Mouse (Mus musculus): ENCODE data around the gene Tmem221. TPM values are rescaled to one million over a fixed set of nuclear protein-coding genes. Genes with fewer than 3 reads are reported as not detected.

Gene Tmem221
- not detected in 2 replicates for total RNA-seq (2015; ENCODE audit: low replicate concordance)
- not detected in 2 replicates for total RNA-seq (2017; ENCODE audit: low replicate concordance)

- ATAC-seq (replicated peaks; ENCODE audit: low FRiP score, poor library complexity, severe bottlenecking), result no peak
Measured at GRCm38 (mm10) chr8:71558071-71558957, at the start of gene Tmem221. TSS of gene Tmem221 (minus strand) at chr8:71558871.

- no peak for ATAC-seq (replicated peaks; ENCODE audit: low FRiP score, poor library complexity, severe bottlenecking)
Measured at GRCm38 (mm10) chr8:71604021-71604420, 45.4 kb upstream of the Tmem221 start.

DNA sequence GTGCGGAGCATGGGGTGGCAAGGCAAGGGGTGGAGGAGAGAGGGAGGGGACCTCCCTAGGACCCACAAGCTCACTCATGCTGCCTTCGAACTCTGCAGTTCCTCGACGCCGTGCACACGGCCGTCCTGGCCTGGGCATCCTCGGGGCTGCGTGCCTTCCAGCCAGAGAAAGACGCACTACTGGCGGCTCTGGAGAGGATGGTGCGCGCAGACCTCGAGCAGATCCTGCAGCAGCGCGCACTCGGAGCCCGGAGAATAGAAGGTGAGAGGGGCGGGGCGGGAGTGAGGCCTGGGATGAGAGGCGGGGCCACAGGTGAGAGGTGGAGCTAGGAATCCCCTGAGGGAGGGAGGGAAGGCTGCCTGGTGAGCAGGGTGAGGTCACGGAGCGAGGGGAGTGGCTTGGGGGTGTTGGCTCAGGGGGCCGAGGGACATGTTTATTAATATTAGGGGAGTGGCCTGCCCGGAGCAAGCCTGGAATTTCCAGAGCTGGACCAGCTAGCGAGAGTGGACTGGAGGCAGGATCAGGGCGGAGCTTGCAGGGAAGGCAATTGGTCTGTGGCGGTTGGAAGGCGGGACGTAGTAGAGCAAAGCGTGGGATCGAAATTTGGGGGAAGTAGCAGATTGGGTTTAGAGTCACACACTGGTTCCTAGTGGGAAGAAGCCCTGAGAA, 44.1 kb upstream of the Tmem221 start:
- no peak for ATAC-seq (replicated peaks; ENCODE audit: low FRiP score, poor library complexity, severe bottlenecking)

GRCm38 (mm10) chr8:71601939-71602665, 43.4 kb upstream of the Tmem221 start:
- ATAC-seq (replicated peaks; ENCODE audit: low FRiP score, poor library complexity, severe bottlenecking), result no peak

DNA sequence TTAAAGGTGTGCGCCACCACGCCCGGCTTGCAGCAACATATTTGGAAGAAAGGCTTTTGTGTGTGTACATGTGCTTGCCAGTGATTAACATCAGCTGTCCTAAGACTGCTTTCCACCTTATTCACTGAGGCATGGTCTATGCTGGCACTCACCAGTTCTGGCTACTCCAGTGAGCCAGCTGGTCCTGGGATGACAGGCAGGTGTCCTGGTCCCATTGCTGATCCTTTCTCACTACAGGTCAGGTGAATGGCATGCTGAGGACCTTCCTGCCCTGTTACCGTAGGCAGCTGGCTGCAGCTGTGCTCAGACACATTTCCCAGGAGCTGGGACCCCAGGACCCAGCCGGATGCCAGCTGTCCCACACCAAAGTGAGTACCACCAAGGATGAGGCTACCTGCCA, 40.2 kb upstream of the Tmem221 start:
- ATAC-seq (replicated peaks; ENCODE audit: low FRiP score, poor library complexity, severe bottlenecking), result no peak

DNA sequence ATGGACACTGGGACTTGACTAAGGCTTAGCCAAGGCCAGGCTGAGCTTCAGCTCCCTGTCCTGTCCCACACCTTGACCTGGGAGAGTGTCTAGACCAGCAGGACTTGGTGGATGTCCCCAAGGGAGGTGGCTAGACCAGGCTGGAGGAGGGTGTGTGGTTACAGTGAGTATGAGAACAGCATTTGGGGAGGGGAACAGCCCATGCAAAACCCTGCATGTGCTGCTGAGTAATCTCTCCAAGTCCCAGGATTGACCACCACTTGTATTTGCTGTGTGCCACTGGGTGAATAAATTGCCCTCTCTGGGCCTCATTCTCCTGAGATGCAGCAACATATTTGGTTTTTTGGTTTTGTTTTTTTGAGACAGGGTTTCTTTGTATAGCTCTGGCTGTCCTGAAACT, 39.7 kb upstream of the Tmem221 start:
- ATAC-seq (replicated peaks; ENCODE audit: low FRiP score, poor library complexity, severe bottlenecking), result no peak

DNA sequence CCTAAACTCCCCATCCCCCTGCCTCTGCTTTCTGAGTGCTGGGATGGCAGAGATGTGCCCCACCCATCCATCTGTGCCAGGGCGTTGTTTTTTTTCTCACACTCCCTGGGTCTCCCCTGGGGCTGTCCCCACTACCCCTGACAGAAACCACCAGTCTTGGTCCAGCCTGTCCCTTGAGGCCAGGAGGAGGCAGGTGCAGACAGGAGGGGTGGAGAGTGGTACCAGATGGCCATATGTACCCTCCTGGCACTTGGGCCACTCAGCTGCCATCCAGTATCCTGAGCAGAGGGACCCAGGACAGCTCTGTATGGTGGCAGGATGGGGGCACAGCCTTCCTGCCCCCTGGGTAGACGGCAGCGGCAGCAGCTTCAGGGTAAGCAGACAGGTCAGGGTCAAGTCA, 38.8 kb upstream of the Tmem221 start, which contains the start of gene Fam129c:
Gene Fam129c, plus strand, starts transcription at position 198 of the 400 bp plus-strand sequence.
- ATAC-seq (replicated peaks; ENCODE audit: low FRiP score, poor library complexity, severe bottlenecking), result no peak

GRCm38 (mm10) chr8:71596798-71597197, 38.1 kb upstream of the Tmem221 start:
- ATAC-seq (replicated peaks; ENCODE audit: low FRiP score, poor library complexity, severe bottlenecking), result no peak

DNA sequence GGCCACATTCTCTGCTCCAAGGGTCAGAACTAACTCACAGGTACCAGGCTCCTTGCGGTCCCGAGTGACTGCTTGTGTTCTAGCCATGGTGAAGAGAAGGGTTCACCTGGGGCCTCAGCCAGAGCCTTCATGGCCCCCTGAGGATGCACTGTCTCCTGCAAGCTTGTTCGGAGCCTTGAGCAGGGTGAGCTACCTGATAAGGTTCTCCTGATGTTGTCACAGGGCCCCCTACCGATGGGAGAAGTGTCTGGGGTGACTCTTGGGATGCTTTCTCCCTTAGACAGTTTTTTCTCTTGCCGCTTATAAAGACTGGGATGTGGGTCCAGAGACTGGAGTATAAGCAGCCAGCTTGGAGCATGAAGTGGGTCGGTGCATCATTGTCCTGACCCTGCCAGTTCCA, 37.7 kb upstream of the Tmem221 start:
- no peak for ATAC-seq (replicated peaks; ENCODE audit: low FRiP score, poor library complexity, severe bottlenecking)

GRCm38 (mm10) chr8:71595862-71596261, 37.2 kb upstream of the Tmem221 start:
- peak; percentile 69 for ATAC-seq (replicated peaks; ENCODE audit: low FRiP score, poor library complexity, severe bottlenecking)

DNA sequence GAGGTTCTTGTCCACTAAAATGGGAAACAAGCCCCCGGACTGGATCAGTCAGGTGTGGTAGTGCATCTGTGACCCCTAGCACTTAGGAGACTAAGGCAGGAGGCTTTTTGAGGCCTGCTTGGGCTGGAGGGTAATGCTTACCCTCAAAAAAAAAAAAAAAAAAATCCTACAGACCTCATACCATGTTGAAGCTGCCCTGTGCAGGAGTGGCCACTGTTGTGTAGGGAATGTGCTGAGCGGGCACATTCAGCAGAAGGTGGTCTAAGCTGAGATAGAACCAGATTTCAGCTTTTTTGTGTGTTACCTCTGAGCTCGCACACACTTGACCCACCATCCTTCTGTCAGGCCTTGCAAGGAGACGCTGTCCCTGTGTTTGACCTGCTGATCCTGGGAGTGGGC, 35.7 kb upstream of the Tmem221 start:
- ATAC-seq (replicated peaks; ENCODE audit: low FRiP score, poor library complexity, severe bottlenecking), result no peak

GRCm38 (mm10) chr8:71593556-71594323, 35.1 kb upstream of the Tmem221 start:
- ATAC-seq (replicated peaks; ENCODE audit: low FRiP score, poor library complexity, severe bottlenecking), result no peak

- ATAC-seq (replicated peaks; ENCODE audit: low FRiP score, poor library complexity, severe bottlenecking), result no peak
Measured at GRCm38 (mm10) chr8:71592374-71593170, 33.9 kb upstream of the Tmem221 start.

DNA sequence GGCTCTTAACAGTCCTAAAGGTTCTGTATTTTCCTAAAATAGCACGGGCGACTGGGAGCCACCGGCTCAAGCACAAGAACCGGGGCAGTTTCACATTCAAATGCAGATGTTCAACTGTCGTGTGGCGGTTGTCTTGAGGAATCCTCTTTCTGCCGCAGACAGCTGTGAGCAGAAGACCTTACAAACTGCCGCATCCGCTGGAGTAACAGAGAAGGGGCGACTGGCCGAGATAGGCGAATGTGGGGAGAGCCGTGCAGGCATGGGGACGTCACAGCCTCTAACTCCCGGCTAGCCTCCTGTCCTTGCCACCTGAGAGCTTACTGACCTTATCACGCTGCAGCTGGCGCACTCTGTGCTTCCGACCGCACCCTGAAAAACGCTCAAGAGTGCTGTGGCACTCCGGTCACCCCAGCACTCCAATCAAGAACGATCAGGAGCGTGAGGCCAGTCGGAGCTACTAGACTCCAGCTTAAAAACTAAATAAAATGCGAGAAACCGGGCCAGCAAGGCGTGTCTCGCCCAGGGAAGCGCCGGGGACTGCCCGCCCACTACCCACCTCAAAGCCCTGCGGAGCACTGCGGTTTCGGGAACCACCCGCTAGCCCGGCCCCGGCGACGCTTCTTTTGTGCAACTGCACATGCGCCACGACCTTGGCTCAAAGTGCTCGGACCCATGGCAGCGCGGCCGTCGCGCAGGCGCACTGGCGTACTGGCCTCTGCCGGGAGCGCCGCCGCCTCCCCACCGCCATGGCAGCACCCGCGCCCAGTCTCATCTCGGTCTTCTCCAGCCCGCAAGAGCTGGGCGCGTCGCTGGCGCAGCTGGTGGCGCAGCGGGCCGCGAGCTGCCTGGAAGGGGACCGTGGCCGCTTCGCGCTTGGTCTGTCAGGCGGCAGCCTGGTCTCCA, 33.1 kb upstream of the Tmem221 start, which contains the start of gene Pgls:
Gene Pgls, plus strand, starts transcription at position 706 of the 903 bp plus-strand sequence.
- ATAC-seq (replicated peaks; ENCODE audit: low FRiP score, poor library complexity, severe bottlenecking), result peak; percentile 87

- no peak for ATAC-seq (replicated peaks; ENCODE audit: low FRiP score, poor library complexity, severe bottlenecking)
Measured at GRCm38 (mm10) chr8:71591017-71591416, 32.3 kb upstream of the Tmem221 start.

DNA sequence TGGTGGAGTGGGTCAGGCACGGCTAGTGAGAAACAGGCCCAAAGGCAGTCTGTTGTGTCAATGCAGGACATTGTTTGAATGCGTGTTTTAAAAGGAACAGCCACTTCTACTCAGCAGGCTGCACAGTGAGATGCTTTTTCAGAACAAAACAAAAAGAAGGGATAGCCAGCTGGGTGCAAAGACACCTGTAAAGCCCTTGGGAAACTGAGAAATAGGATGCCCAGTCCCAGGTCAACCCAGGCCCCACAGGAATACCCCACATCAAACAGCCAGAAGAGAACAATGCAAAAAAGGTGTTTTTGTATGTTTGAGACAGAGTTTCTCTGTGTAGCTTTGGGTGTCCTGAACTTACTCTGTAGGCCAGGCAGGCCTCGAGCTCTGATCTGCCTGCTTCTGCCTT, 30.1 kb upstream of the Tmem221 start:
- no peak for ATAC-seq (replicated peaks; ENCODE audit: low FRiP score, poor library complexity, severe bottlenecking)

- ATAC-seq (replicated peaks; ENCODE audit: low FRiP score, poor library complexity, severe bottlenecking), result no peak
Measured at GRCm38 (mm10) chr8:71586891-71587290, 28.2 kb upstream of the Tmem221 start.

- ATAC-seq (replicated peaks; ENCODE audit: low FRiP score, poor library complexity, severe bottlenecking), result no peak
Measured at GRCm38 (mm10) chr8:71580201-71580600, 21.5 kb upstream of the Tmem221 start.

Measured in erythroid progenitor cell, adult 5-6 weeks (primary cell).